Mouse (Mus musculus) heart, adult 2 months (tissue): ENCODE data around the gene Slc38a10. TPM values are rescaled to one million over a fixed set of nuclear protein-coding genes. Genes with fewer than 3 reads are reported as not detected.

Source experiments
- DNase-seq, 2 experiments: peaks; one replicate each; pipeline ENCODE4 v3.0.0; 2021
- H3K27ac ChIP-seq: fragments of 200-600 bp; 2 replicates; pipeline ENCODE4 v1.8.1; 2022
- H3K27me3 ChIP-seq: fragments of 200-500 bp; 2 replicates; pipeline ENCODE4 v1.6.1; 2012; ENCODE audit warnings: mild to moderate bottlenecking, low read length, inconsistent platforms, mixed read lengths; ENCODE audit not compliant: control insufficient read depth, insufficient read depth
- H3K36me3 ChIP-seq: fragments of 200-500 bp; 2 replicates; pipeline ENCODE4 v1.6.1; 2012; ENCODE audit warnings: low read length, inconsistent platforms; ENCODE audit not compliant: control insufficient read depth, insufficient read depth
- H3K4me1 ChIP-seq: fragments of 200-500 bp; 2 replicates; pipeline ENCODE4 v1.6.1; 2011; ENCODE audit warnings: low read length; ENCODE audit not compliant: control insufficient read depth, insufficient read depth
- H3K4me3 ChIP-seq: fragments of 200-600 bp; 2 replicates; pipeline ENCODE4 v1.8.1; 2022
- H3K79me2 ChIP-seq: fragments of 200-500 bp; replicated peaks from 2 replicates; pipeline ENCODE4 v1.6.1; 2012; ENCODE audit warnings: mild to moderate bottlenecking, inconsistent platforms, low read length, moderate library complexity, mixed read lengths; ENCODE audit not compliant: control insufficient read depth, insufficient read depth
- H3K9ac ChIP-seq: fragments of 200-500 bp; 2 replicates; pipeline ENCODE4 v1.6.1; 2012; ENCODE audit warnings: low read depth, mild to moderate bottlenecking, control low read depth, inconsistent platforms, low read length, mixed read lengths
- CTCF ChIP-seq: fragments of 200-600 bp; IDR thresholded peaks from 2 replicates; pipeline ENCODE4 v1.8.1; 2022; ENCODE audit warnings: antibody characterized with exemption, mild to moderate bottlenecking, moderate library complexity
- EP300 ChIP-seq: fragments of 200-500 bp; IDR thresholded peaks from 2 replicates; pipeline ENCODE4 v1.6.1; 2011; ENCODE audit warnings: low read depth, low read length, control low read depth; ENCODE audit not compliant: insufficient read depth
- POLR2A ChIP-seq: fragments of 200-500 bp; IDR thresholded peaks from 2 replicates; pipeline ENCODE4 v1.6.1; 2011; ENCODE audit warnings: mild to moderate bottlenecking, low read depth, low read length, control low read depth; ENCODE audit not compliant: insufficient read depth
- WGBS: fragments of 180-500 bp; shearing (Covaris S2); methylation state at CpG from one replicate; pipeline ENCODE4 v1.1.7; 2018; 5-methylcytosine and 5-hydroxymethylcytosine counted together
- intact Hi-C: fragments of 180-260 bp; cut with DNase I; formaldehyde crosslinking; loops from one replicate; pipeline ENCODE4 v1.15.1; 2025
- polyA plus RNA-seq: library from polyadenylated mRNA; depleted of rRNA; stranded (reverse); fragments of >200 nt; gene quantifications from 2 replicates; pipeline ENCODE4 v1.2.3, GENCODE M21; 2012
- total RNA-seq, 2 experiments: library from RNA; stranded (reverse); gene quantifications; 2 replicates each; pipeline ENCODE4 v1.2.3; 2021

The Slc38a10 gene
- total and polyA plus RNA-seq, 3 experiments = 83.1 to 89.6 (median 84.5) TPM

- Histone ChIP-seq H3K4me1 (peaks cover 24% of the 10 kb centered on the region), H3K27ac (peak overlapping the region; percentile 49), H3K9ac (no peak overlapping the region), H3K4me3 (no peak overlapping the region), H3K36me3 (no peaks in the 10 kb centered on the region), H3K27me3 (no peaks in the 10 kb centered on the region), H3K79me2 (0 out of 2 replicates have a peak, but pooled peaks cover 1% of the 10 kb centered on the region)
- TF ChIP-seq POLR2A (no peak), EP300 (0 out of 2 replicates have a peak, but pooled peaks have one; percentile 50), CTCF (no peak)
- DNase-seq = peak in 1 of 2 experiments; percentile 54
- intact Hi-C loops = no loop called here
- WGBS = 42% methylated on average over 9 of the region's 9 CpGs
Measured at GRCm38 (mm10) chr11:120134847-120135530, 16.2 kb downstream of the Slc38a10 start.

GRCm38 (mm10) chr11:120134148-120134547, 17.0 kb downstream of the Slc38a10 start:
- no peaks in the 10 kb centered on the region for H3K27me3 ChIP-seq
- intact Hi-C loops = no loop called here
- H3K36me3 ChIP-seq = no peaks in the 10 kb centered on the region
- no peak overlapping the region for H3K4me3 ChIP-seq
- H3K9ac ChIP-seq = no peak overlapping the region
- 95% methylated on average over 5 of the region's 5 CpGs for WGBS
- TF ChIP-seq CTCF (no peak), EP300 (no peak), POLR2A (no peak)
- peaks cover 23% of the 10 kb centered on the region for H3K4me1 ChIP-seq
- no peak for DNase-seq
- H3K79me2 ChIP-seq = 0 out of 2 replicates have a peak, but pooled peaks cover 1% of the 10 kb centered on the region
- no peak overlapping the region; the same call in 1 of the 2 replicates for H3K27ac ChIP-seq

GRCm38 (mm10) chr11:120129281-120129680, 21.9 kb downstream of the Slc38a10 start:
- Histone ChIP-seq H3K4me1 (no peaks in the 10 kb centered on the region), H3K79me2 (no peaks in the 10 kb centered on the region; the same call in 1 of the 2 replicates), H3K4me3 (no peak overlapping the region), H3K27me3 (no peaks in the 10 kb centered on the region), H3K27ac (no peak overlapping the region), H3K36me3 (no peaks in the 10 kb centered on the region), H3K9ac (no peak overlapping the region)
- intact Hi-C loops = no loop called here
- DNase-seq = no peak
- WGBS = 91% methylated on average over 7 of the region's 7 CpGs
- no peak for TF ChIP-seq EP300
- TF ChIP-seq CTCF = no peak
- TF ChIP-seq POLR2A = no peak

GRCm38 (mm10) chr11:120126845-120127244, 24.3 kb downstream of the Slc38a10 start:
- Histone ChIP-seq H3K27me3 (no peaks in the 10 kb centered on the region), H3K79me2 (no peaks in the 10 kb centered on the region; the same call in 1 of the 2 replicates), H3K4me3 (no peak overlapping the region), H3K9ac (no peak overlapping the region), H3K4me1 (no peaks in the 10 kb centered on the region), H3K36me3 (no peaks in the 10 kb centered on the region), H3K27ac (no peak overlapping the region)
- no peak for DNase-seq
- WGBS = 86% methylated on average over 2 of the region's 2 CpGs
- intact Hi-C loops = no loop called here
- TF ChIP-seq POLR2A (no peak), CTCF (no peak), EP300 (no peak)

GRCm38 (mm10) chr11:120122126-120122525, 29.0 kb downstream of the Slc38a10 start:
- Histone ChIP-seq H3K9ac (no peak overlapping the region), H3K79me2 (no peaks in the 10 kb centered on the region; the same call in 1 of the 2 replicates), H3K4me3 (no peak overlapping the region), H3K27ac (no peak overlapping the region), H3K36me3 (no peaks in the 10 kb centered on the region), H3K27me3 (no peaks in the 10 kb centered on the region), H3K4me1 (no peaks in the 10 kb centered on the region)
- WGBS = 84% methylated on average over 12 of the region's 12 CpGs
- intact Hi-C loops = no loop called here
- TF ChIP-seq EP300 = no peak
- no peak for TF ChIP-seq POLR2A
- no peak for TF ChIP-seq CTCF
- no peak for DNase-seq

- 86% methylated on average over 17 of the region's 17 CpGs for WGBS
- Histone ChIP-seq H3K4me3 (no peak overlapping the region), H3K36me3 (no peaks in the 10 kb centered on the region), H3K27ac (no peak overlapping the region), H3K79me2 (no peaks in the 10 kb centered on the region; the same call in 1 of the 2 replicates), H3K4me1 (no peaks in the 10 kb centered on the region), H3K27me3 (no peaks in the 10 kb centered on the region), H3K9ac (no peak overlapping the region)
- intact Hi-C loops = no loop called here
- peak; percentile 46 to 64 for DNase-seq
- peak; percentile 92 for TF ChIP-seq CTCF
- TF ChIP-seq EP300 = no peak
Measured at GRCm38 (mm10) chr11:120120642-120121420, 30.3 kb downstream of the Slc38a10 start.
